Mouse (Mus musculus): Measurements from ENCODE around the gene Thg1l.
A peak's percentile ranks its signal among the peaks of the same experiment; 100 is the strongest.

The Thg1l gene

GRCm38 (mm10) chr11:45927456-45927855, 27.8 kb downstream of the Thg1l start:
- no peak for DNase-seq (ENCODE audit: low read depth, low spot score)

GRCm38 (mm10) chr11:45926640-45927082, 28.6 kb downstream of the Thg1l start:
- DNase-seq (ENCODE audit: low read depth, low spot score), result peak; percentile 86

- DNase-seq (ENCODE audit: low read depth, low spot score), result peak; percentile 21
These were observed 29.9 kb downstream of the Thg1l start for GRCm38 (mm10) chr11:45925436-45925835.

- no peak for DNase-seq (ENCODE audit: low read depth, low spot score)
These were observed 33.8 kb downstream of the Thg1l start for GRCm38 (mm10) chr11:45921480-45921898.

GRCm38 (mm10) chr11:45921026-45921425, 34.3 kb downstream of the Thg1l start:
- no peak for DNase-seq (ENCODE audit: low read depth, low spot score)

- DNase-seq (ENCODE audit: low read depth, low spot score), result no peak
These were observed 36.5 kb downstream of the Thg1l start for GRCm38 (mm10) chr11:45918836-45919235.

- DNase-seq (ENCODE audit: low read depth, low spot score), result no peak
These were observed 37.3 kb downstream of the Thg1l start for GRCm38 (mm10) chr11:45918018-45918417.

GRCm38 (mm10) chr11:45916196-45916595, 39.1 kb downstream of the Thg1l start:
- DNase-seq (ENCODE audit: low read depth, low spot score), result no peak

GRCm38 (mm10) chr11:45910701-45911100, 44.6 kb downstream of the Thg1l start:
- no peak for DNase-seq (ENCODE audit: low read depth, low spot score)

- DNase-seq (ENCODE audit: low read depth, low spot score), result no peak
These were observed 46.4 kb downstream of the Thg1l start for GRCm38 (mm10) chr11:45908894-45909293.

GRCm38 (mm10) chr11:45908070-45908469, 47.2 kb downstream of the Thg1l start:
- no peak for DNase-seq (ENCODE audit: low read depth, low spot score)

GRCm38 (mm10) chr11:45907301-45907700, 48.0 kb downstream of the Thg1l start:
- no peak for DNase-seq (ENCODE audit: low read depth, low spot score)

- no peak for DNase-seq (ENCODE audit: low read depth, low spot score)
These were observed 49.0 kb downstream of the Thg1l start for GRCm38 (mm10) chr11:45906109-45906786.

GRCm38 (mm10) chr11:45900233-45901015, 54.9 kb downstream of the Thg1l start:
- DNase-seq (ENCODE audit: low read depth, low spot score), result peak; percentile 71

- no peak for DNase-seq (ENCODE audit: low read depth, low spot score)
These were observed 57.9 kb downstream of the Thg1l start for GRCm38 (mm10) chr11:45897392-45897791.

Measured in forelimb bud, embryonic 11.5 days (tissue).